Mouse (Mus musculus) heart, embryonic 16.5 days (tissue): ENCODE measurements around the gene Odf3l1. TPM values are rescaled to one million over a fixed set of nuclear protein-coding genes. Genes with fewer than 3 reads are reported as not detected.
"Not testable (repeated sequence)": the region's sequence is repeated elsewhere in the genome, so short reads cannot be mapped to it uniquely, and the experiment has no call there.

Source experiments
- ATAC-seq: fragments of 200-750 bp; cut with Nextera tagmentation; replicated peaks from 2 replicates; pipeline ENCODE4 v1.8.0; 2017; ENCODE audit warnings: moderate number of reproducible peaks; ENCODE audit not compliant: insufficient read depth, low FRiP score; ENCODE audit errors: extremely low read depth
- H3K27ac ChIP-seq: fragments of 300-500 bp; sonication (generic); 2 replicates; pipeline ENCODE4 v1.5.1; 2014; ENCODE audit warnings: mild to moderate bottlenecking, low read length, control low read depth, moderate library complexity
- H3K27me3 ChIP-seq: fragments of 300-500 bp; sonication (generic); 2 replicates; pipeline ENCODE4 v1.6.1; 2014; ENCODE audit warnings: low read length, mixed read lengths; ENCODE audit not compliant: control insufficient read depth, insufficient read depth
- H3K36me3 ChIP-seq: fragments of 300-500 bp; sonication (generic); 2 replicates; pipeline ENCODE4 v1.6.1; 2014; ENCODE audit not compliant: control insufficient read depth, insufficient read depth
- H3K4me1 ChIP-seq: fragments of 300-500 bp; sonication (generic); 2 replicates; pipeline ENCODE4 v1.6.1; 2014; ENCODE audit warnings: low read length, mixed read lengths; ENCODE audit not compliant: control insufficient read depth, insufficient read depth
- H3K4me2 ChIP-seq: fragments of 300-500 bp; sonication (generic); 2 replicates; pipeline ENCODE4 v1.6.1; 2014; ENCODE audit warnings: low read depth, mild to moderate bottlenecking, control low read depth, low read length
- H3K4me3 ChIP-seq: fragments of 300-500 bp; sonication (generic); 2 replicates; pipeline ENCODE4 v1.5.1; 2014; ENCODE audit warnings: mild to moderate bottlenecking, control low read depth, low read length
- H3K9ac ChIP-seq: fragments of 300-500 bp; sonication (generic); 2 replicates; pipeline ENCODE4 v1.6.1; 2014; ENCODE audit warnings: low read length, control low read depth
- H3K9me3 ChIP-seq: fragments of 300-500 bp; sonication (generic); replicated peaks from 2 replicates; pipeline ENCODE4 v1.6.1; 2016; ENCODE audit warnings: low read length; ENCODE audit not compliant: control insufficient read depth
- whole genome bisulfite sequencing: fragments of 180-500 bp; shearing (Covaris S2); extraction: QIAGEN DNeasy Blood & Tissue Kit; methylation state at CpG from one replicate; pipeline ENCODE4 v1.1.7; 2014; 5-methylcytosine and 5-hydroxymethylcytosine counted together
- polyA plus RNA-seq: library from polyadenylated mRNA; unstranded; fragments of >200 nt; fragmentation: Nextera tagmentation; extraction: Ambion mirVana; gene quantifications from 2 replicates; pipeline ENCODE4 v1.2.1, GENCODE M21; 2015

The Odf3l1 gene
- 0.22 TPM in 2 replicates for polyA plus RNA-seq

DNA sequence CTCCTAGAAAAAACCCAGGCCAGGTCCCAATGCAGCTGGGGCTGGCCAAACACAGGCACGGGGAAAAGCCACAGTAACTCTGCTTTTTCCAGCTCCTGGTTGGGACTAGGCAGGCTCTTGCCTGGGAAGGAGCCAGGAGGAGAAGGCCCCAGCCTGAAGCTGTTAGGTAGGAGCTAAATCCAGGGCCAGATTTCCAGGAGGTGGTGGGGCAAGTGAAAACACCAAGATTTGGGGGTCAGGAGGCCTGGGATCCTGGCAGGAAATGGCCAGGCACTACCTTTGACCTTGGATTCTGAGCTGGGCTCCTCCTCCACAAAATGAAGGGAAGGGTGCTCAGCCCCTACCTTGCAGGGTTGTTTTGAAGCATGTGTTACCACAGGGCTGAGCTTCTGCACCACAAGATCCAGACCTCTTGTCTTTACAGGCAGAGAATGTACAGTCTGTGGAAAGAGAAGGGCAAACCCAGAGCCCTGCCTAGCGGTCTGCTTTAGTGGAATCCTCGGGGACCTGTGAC is at the start of gene Odf3l1:
Gene Odf3l1, minus strand, starts transcription at position 464 of the 514 bp plus-strand sequence.
- 7% methylated on average over 3 of the region's 3 CpGs for WGBS
- Histone ChIP-seq H3K36me3 (no peaks in the 10 kb centered on the region), H3K4me2 (peak within 1 kb of the TSS; percentile 73), H3K9me3 (no peaks in the 10 kb centered on the region), H3K4me3 (peak within 1 kb of the TSS; percentile 75), H3K9ac (peak within 1 kb of the TSS; percentile 89), H3K4me1 (peaks cover 58% of the 10 kb centered on the region), H3K27ac (peak within 1 kb of the TSS; percentile 97), H3K27me3 (no peaks in the 10 kb centered on the region)
- no peak for ATAC-seq

DNA sequence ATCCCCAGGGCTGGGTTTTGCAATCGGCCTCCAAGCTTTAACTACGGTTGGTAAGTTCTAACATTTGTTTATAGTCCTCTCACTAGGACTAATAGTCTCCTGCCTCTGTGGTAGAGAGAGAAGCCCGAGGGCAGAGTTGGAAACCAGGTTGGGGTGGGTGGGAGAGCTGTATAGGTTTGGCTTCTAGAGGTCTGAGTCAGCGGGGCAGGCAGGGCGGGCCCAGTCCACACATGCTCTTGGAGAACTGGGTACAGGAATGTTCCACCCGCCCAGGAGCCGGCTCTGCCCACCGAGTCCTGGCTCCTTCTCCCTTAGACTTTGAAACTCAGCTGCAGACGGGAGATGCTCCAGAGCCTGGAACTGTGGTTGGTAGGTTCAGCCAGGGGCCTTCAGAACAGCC is 49.5 kb upstream of the Odf3l1 start:
- H3K36me3 ChIP-seq: peaks cover 27% of the 10 kb centered on the region
- WGBS: 81% methylated on average over 9 of the region's 9 CpGs
- no peak overlapping the region for H3K4me2 ChIP-seq
- H3K27me3 ChIP-seq: no peaks in the 10 kb centered on the region
- H3K9me3 ChIP-seq: no peaks in the 10 kb centered on the region
- ATAC-seq: no peak
- H3K4me1 ChIP-seq: no peaks in the 10 kb centered on the region
- no peak overlapping the region for H3K9ac ChIP-seq
- H3K4me3 ChIP-seq: no peak overlapping the region
- no peak overlapping the region for H3K27ac ChIP-seq

DNA sequence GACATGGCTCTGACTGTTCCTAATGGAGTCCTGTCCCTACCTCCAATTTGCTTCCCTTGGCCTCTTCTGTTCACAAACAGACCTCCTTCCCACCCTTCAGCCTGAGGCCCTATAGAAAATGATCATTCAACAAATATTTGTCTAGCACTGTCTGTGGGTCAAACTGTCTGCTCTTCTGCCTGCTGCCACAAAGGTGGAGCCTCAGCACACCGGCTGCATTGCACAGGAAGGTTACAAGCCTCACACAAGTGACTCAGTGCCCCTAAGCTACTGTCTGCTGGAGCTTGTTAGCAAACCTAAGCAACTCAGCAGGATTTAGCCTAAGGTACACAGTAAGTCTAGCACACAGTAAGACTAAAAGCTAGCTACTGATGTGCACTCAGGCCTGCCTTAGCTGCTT is 46.5 kb upstream of the Odf3l1 start:
- Histone ChIP-seq H3K36me3 (peaks cover 4% of the 10 kb centered on the region; the same call in 1 of the 2 replicates), H3K4me3 (no peak overlapping the region), H3K27ac (no peak overlapping the region), H3K4me2 (no peak overlapping the region), H3K27me3 (no peaks in the 10 kb centered on the region), H3K4me1 (peaks cover 4% of the 10 kb centered on the region; the same call in 1 of the 2 replicates), H3K9ac (no peak overlapping the region), H3K9me3 (no peaks in the 10 kb centered on the region)
- 49% methylated on average over 1 of the region's 1 CpGs for WGBS
- ATAC-seq: no peak

DNA sequence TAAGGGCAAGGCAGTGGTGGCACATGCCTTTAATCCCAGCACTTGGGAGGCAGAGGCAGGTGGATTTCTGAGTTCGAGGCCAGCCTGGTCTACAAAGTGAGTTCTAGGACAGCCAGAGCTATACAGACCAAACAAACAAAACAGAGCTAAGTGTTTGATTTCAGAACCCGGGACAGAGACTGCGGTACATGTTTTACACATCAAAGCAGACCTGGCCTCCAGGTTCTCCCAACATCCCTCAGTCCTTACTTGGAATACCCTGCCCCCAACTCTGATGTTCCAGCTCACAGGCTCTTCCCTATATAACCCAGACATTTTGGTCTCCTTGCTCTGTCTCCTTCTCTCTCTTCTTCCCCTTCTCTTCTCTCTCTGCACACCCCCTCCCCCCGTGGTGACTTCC is 45.5 kb upstream of the Odf3l1 start:
- not testable (repeated sequence) for ATAC-seq, H3K27ac ChIP-seq, H3K27me3 ChIP-seq, H3K36me3 ChIP-seq, H3K9me3 ChIP-seq, H3K4me1 ChIP-seq, H3K4me3 ChIP-seq, H3K9ac ChIP-seq, H3K4me2 ChIP-seq
- 39% methylated on average over 4 of the region's 4 CpGs for WGBS

DNA sequence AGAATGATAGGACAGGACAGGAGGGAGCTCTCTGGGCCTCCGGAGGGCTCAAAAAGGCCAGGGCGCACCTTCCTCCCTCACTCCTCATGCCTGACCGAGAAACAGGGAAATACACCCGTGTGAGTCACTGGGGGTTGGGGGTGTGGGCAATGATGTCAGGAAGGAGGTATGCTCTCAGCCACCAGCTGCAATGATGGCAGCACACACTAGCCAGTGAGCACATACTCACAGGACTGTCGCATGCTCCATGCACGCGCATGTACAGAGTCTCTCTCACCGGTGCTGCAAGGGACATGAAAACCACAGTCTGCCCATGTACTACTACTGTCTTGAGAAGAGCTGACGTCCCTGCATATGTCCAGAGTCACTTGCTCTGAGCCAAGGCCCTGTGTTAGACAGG is 43.1 kb upstream of the Odf3l1 start:
- Histone ChIP-seq H3K4me3 (no peak overlapping the region), H3K27me3 (no peaks in the 10 kb centered on the region), H3K9me3 (no peaks in the 10 kb centered on the region), H3K9ac (no peak overlapping the region), H3K27ac (no peak overlapping the region), H3K4me1 (peaks cover 4% of the 10 kb centered on the region; the same call in 1 of the 2 replicates), H3K36me3 (no peaks in the 10 kb centered on the region), H3K4me2 (no peak overlapping the region)
- WGBS: 57% methylated on average over 9 of the region's 9 CpGs
- ATAC-seq: no peak; the same call in 1 of the 2 replicates

DNA sequence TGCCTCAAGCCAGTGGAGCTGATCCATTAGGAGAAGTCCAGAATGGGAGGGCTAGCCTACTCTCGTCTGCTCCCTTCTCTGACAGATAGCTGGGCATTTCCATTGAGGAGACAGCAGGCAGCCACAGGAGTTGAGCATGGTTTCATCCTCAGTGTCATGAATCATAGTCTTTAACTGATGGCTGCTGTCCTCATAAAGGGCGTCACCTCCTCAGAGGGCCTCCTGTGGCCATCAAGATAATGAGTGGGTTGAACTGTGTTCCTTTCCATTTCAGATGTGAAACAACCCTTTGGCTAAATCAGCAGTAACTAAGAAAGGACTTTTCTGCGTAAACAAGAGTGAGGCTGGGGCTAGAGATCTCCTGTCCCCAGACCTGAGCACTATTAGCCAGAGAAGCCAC is 39.2 kb upstream of the Odf3l1 start:
- Histone ChIP-seq H3K4me2 (no peak overlapping the region), H3K9me3 (no peaks in the 10 kb centered on the region), H3K4me3 (no peak overlapping the region), H3K36me3 (no peaks in the 10 kb centered on the region), H3K27me3 (no peaks in the 10 kb centered on the region), H3K27ac (no peak overlapping the region), H3K4me1 (peaks cover 13% of the 10 kb centered on the region), H3K9ac (no peak overlapping the region)
- ATAC-seq: no peak
- WGBS: 80% methylated on average over 3 of the region's 3 CpGs

DNA sequence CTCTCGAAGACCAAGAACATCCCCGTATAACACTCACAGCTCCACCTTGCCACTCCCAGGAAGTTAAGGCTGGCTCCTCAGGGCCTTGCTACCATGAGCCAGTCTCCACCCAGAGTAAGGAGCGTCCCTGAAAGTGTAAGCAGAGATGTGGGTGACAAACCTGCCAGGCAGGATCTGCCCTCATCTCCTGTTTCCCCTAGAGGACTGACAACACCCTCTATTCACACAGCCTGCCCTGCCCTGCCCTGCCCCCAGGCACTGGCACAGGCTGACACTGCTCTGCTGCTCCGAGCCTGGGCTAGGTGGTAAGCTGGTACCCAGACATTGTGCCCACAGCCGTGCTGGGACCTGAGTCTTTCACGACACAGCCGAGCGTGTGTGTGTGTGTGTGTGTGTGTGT is 36.7 kb upstream of the Odf3l1 start:
- H3K27ac ChIP-seq: peak overlapping the region; percentile 18; the same call in 1 of the 2 replicates
- H3K4me1 ChIP-seq: peaks cover 10% of the 10 kb centered on the region
- WGBS: 42% methylated on average over 8 of the region's 8 CpGs
- H3K4me3 ChIP-seq: no peak overlapping the region
- H3K36me3 ChIP-seq: no peaks in the 10 kb centered on the region
- H3K9me3 ChIP-seq: no peaks in the 10 kb centered on the region
- no peak overlapping the region for H3K4me2 ChIP-seq
- no peak overlapping the region for H3K9ac ChIP-seq
- no peaks in the 10 kb centered on the region for H3K27me3 ChIP-seq
- no peak for ATAC-seq

DNA sequence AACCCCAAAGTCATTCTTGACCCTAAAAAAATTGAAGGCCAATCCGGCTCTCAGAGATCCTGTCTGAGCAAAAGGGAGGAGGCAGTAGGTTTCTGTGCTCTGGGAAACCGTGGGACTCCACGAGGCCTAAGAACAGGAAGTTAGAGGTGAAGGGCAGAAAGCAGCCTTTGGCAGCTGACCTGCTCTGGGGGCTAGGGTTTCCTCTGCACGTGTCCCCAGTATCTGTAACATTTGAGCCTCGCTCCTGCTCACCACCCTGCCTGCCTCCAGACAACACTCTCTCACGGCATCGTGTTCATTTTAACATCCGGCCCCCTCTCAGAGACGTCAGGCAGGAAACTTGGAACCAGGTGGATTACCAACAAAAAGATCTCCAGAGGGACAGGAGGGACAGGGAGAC is 36.1 kb upstream of the Odf3l1 start:
- no peaks in the 10 kb centered on the region for H3K9me3 ChIP-seq
- H3K9ac ChIP-seq: no peak overlapping the region
- H3K27me3 ChIP-seq: no peaks in the 10 kb centered on the region
- H3K36me3 ChIP-seq: no peaks in the 10 kb centered on the region
- 20% methylated on average over 9 of the region's 9 CpGs for WGBS
- no peak overlapping the region for H3K4me3 ChIP-seq
- no peak overlapping the region for H3K27ac ChIP-seq
- no peak overlapping the region for H3K4me2 ChIP-seq
- peaks cover 10% of the 10 kb centered on the region for H3K4me1 ChIP-seq
- ATAC-seq: peak; percentile 47; the same call in 1 of the 2 replicates

DNA sequence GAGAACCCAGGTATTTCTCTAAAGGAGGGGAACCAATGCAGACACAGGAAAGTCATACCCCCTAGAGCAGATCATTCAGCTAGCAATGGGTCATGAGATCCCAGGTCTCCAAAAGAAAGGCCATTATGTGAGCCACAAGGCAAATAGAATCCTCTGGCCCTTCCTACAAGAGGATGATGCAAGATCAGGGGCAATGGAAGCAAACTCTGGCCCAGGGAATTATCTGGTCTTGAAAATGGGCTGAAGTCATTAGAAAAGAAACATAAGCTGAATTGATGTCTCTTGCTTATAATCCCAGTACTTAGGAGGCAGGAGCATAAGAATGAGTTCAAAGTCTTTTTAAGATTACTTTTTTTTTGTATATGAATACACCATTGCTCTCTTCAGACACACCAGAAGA is 35.6 kb upstream of the Odf3l1 start:
- Histone ChIP-seq H3K36me3 (no peaks in the 10 kb centered on the region), H3K4me2 (no peak overlapping the region), H3K4me1 (peaks cover 10% of the 10 kb centered on the region), H3K27ac (no peak overlapping the region), H3K9ac (no peak overlapping the region), H3K27me3 (no peaks in the 10 kb centered on the region), H3K4me3 (no peak overlapping the region), H3K9me3 (no peaks in the 10 kb centered on the region)
- no peak for ATAC-seq
